22 mouse cellular contexts compared by ENCODE assay signal in the genomic region with DNA sequence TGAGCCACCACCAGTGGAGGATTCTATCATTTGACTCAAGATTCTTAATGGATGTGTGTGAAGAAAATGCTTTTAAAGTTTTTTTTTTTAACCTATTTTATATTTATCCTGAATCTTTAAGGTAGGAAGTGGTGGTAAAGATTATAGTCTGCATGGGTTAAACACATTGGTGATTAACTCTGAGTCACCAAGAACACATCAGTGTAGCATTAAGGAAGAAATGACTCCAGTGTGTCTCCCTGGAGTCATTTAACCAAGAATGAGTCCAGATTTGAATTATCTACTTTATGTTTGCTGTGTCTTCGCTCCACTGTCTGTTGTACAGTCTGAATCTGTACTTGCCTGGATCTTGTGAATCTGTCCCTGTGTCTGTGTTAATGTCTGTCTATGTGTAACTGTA.
DNase-seq lines count a peak whose midpoint lies in the region; TF ChIP-seq lines count a peak whose summit lies in the region.
"Had no signal": no experiment of that assay in that cellular context is flagged by ENCODE, and none has a peak within 500 bp of the region (broad histone marks: within the 10 kb centered on the region; RNA-seq: fewer than 3 reads in every experiment).

No protein-coding gene starts in this region.

- H3K36me3 ChIP-seq in myocyte (ENCODE audit: control insufficient read depth, insufficient read depth): no peaks in the 10 kb centered on the region
- H3K36me3 ChIP-seq: embryonic facial prominence, embryonic 12.5 days; forebrain, embryonic 10.5 days; forebrain, embryonic 12.5 days; G1E had no signal

- H3ac ChIP-seq in myocyte (ENCODE audit: control insufficient read depth, insufficient read length): no peak overlapping the region

- peak overlapping the region; percentile 27 for H3K4me2 ChIP-seq in myocyte (ENCODE audit: low read depth)
- H3K4me2 ChIP-seq: embryonic facial prominence, embryonic 12.5 days; forebrain, embryonic 12.5 days had no signal

- DNase-seq in 416B (ENCODE audit: low read depth) (peak; percentile 54), NIH3T3 (ENCODE audit: low read depth) (peak; percentile 3)
- DNase-seq in left cerebral cortex, postnatal 10 days (ENCODE audit: extremely low spot score in 1 of 2, low spot score in 2 of 2): no peak
- no peak for DNase-seq in ovary, postnatal 36 days (ENCODE audit: low spot score)
- no peak for DNase-seq in frontal cortex, adult 2 months (ENCODE audit: extremely low spot score in 1 of 2, low spot score in 1 of 2)
- DNase-seq: adrenal gland, adult 2 months; adrenal gland, postnatal 10 days; adrenal gland, postnatal 25 days; cerebellum, adult 11 months; cerebellum, adult 18-20 months; cerebellum, adult 8-10 months; cerebellum, adult 9-11 months; cerebellum, postnatal 14 days; cerebellum, postnatal 36 days; embryo, embryonic 11 days had no signal

- H3K4me3 ChIP-seq in myocyte: no peak overlapping the region
- H3K4me3 ChIP-seq: embryonic facial prominence, embryonic 12.5 days; erythroblast, embryonic 14.5 days; forebrain, embryonic 10.5 days; forebrain, embryonic 12.5 days had no signal

- no peak for TF ChIP-seq POLR2A in myocyte (IDR thresholded peaks at IDR 0.05; ENCODE audit: insufficient read length, low read depth)

- intact Hi-C loops in left cerebral cortex, postnatal 10 days (cut with DNase I): no loop called here

- no peaks in the 10 kb centered on the region for H3K79me2 ChIP-seq in myocyte (ENCODE audit: control insufficient read depth, insufficient read depth)

- no peaks in the 10 kb centered on the region for H3K27me3 ChIP-seq in myocyte (ENCODE audit: control insufficient read depth, insufficient read depth, insufficient read length)
- H3K27me3 ChIP-seq: CH12.LX; embryonic facial prominence, embryonic 12.5 days; forebrain, embryonic 12.5 days had no signal

TF ChIP-seq in myocyte, 11 proteins besides CTCF, POLR2A, EP300 and RAD21:
- TF ChIP-seq MYOD1 (IDR thresholded peaks at IDR 0.05; ENCODE audit: control insufficient read depth in 1 of 3, insufficient read length in 2 of 3, low read depth in 2 of 3): no peak
- no peak for TF ChIP-seq E2F4 (IDR thresholded peaks at IDR 0.05; ENCODE audit: insufficient read depth)
- TF ChIP-seq REST (IDR thresholded peaks at IDR 0.05; ENCODE audit: insufficient read depth, insufficient read length): no peak
- TF ChIP-seq USF1 (IDR thresholded peaks at IDR 0.05; ENCODE audit: low read depth): no peak
- no peak for TF ChIP-seq POLR2AphosphoS2 (IDR thresholded peaks at IDR 0.05; ENCODE audit: insufficient read length, low read depth)
- TF ChIP-seq MAX (IDR thresholded peaks at IDR 0.05; ENCODE audit: low read depth): no peak
- TF ChIP-seq TCF3 (IDR thresholded peaks at IDR 0.05; ENCODE audit: insufficient read length, low read depth): no peak
- TF ChIP-seq CEBPB (IDR thresholded peaks at IDR 0.05; ENCODE audit: insufficient read depth, poor library complexity, severe bottlenecking): no peak
- TF ChIP-seq SRF (IDR thresholded peaks at IDR 0.05; ENCODE audit: control insufficient read depth, insufficient read length, low read depth): no peak
- TF ChIP-seq TCF12 (IDR thresholded peaks at IDR 0.05; ENCODE audit: insufficient read depth, poor library complexity, severe bottlenecking): no peak
- no peak for TF ChIP-seq MYOG (IDR thresholded peaks at IDR 0.05; ENCODE audit: control insufficient read depth in 1 of 3, insufficient read depth in 1 of 3, insufficient read length in 2 of 3, low read depth in 2 of 3)
TF ChIP-seq in myocyte: peak in this region for 0.

Comparison
In these comparisons a context has a peak if more than half of its experiments do, and no peak if none do; other contexts are left out.
1. DNase-seq: peak in 416B (single experiment) and NIH3T3 (single experiment); none in left cerebral cortex, postnatal 10 days (0 of 2), ovary, postnatal 36 days (single experiment) and frontal cortex, adult 2 months (0 of 2).